Mouse (Mus musculus) liver, adult 2 months (tissue): ENCODE measurements around the gene Zfp78. TPM values are rescaled to one million over a fixed set of nuclear protein-coding genes. Genes with fewer than 3 reads are reported as not detected.
A peak's percentile ranks its signal among the peaks of the same experiment; 100 is the strongest.

Experiments used
- DNase-seq: peaks from one replicate; pipeline ENCODE4 v3.0.0-alpha.2; 2011; ENCODE audit warnings: low read depth, low spot score; ENCODE audit errors: extremely low read depth
- H3K27ac ChIP-seq: fragments of 200-500 bp; replicated peaks from 2 replicates; pipeline ENCODE4 v1.5.1; 2012; ENCODE audit warnings: low read depth, mild to moderate bottlenecking, control low read depth, inconsistent platforms, low read length; ENCODE audit not compliant: insufficient read depth
- H3K27me3 ChIP-seq: fragments of 200-500 bp; 2 replicates; pipeline ENCODE4 v1.6.1; 2012; ENCODE audit warnings: mild to moderate bottlenecking, moderate library complexity, low read length, inconsistent platforms; ENCODE audit not compliant: control insufficient read depth, insufficient read depth
- H3K36me3 ChIP-seq: fragments of 200-500 bp; 2 replicates; pipeline ENCODE4 v1.6.1; 2012; ENCODE audit warnings: low read length, inconsistent platforms; ENCODE audit not compliant: control insufficient read depth, insufficient read depth
- H3K4me1 ChIP-seq: fragments of 200-500 bp; 2 replicates; pipeline ENCODE4 v1.6.1; 2011; ENCODE audit warnings: low read length; ENCODE audit not compliant: control insufficient read depth, insufficient read depth
- H3K4me3 ChIP-seq: fragments of 200-500 bp; 2 replicates; pipeline ENCODE4 v1.5.1; 2011; ENCODE audit warnings: low read depth, mild to moderate bottlenecking, control low read depth, low read length, moderate library complexity; ENCODE audit not compliant: insufficient read depth
- H3K79me2 ChIP-seq: fragments of 200-500 bp; 2 replicates; pipeline ENCODE4 v1.6.1; 2012; ENCODE audit warnings: inconsistent platforms, mild to moderate bottlenecking, low read length, moderate library complexity; ENCODE audit not compliant: control insufficient read depth, insufficient read depth
- H3K9ac ChIP-seq: fragments of 200-500 bp; 2 replicates; pipeline ENCODE4 v1.6.1; 2012; ENCODE audit warnings: low read depth, mild to moderate bottlenecking, control low read depth, inconsistent platforms, low read length
- CTCF ChIP-seq: fragments of 200-500 bp; IDR thresholded peaks from 2 replicates; pipeline ENCODE4 v1.5.1; 2011; ENCODE audit warnings: low read depth, low read length, control low read depth
- POLR2A ChIP-seq: fragments of 200-500 bp; IDR thresholded peaks from 2 replicates; pipeline ENCODE4 v1.6.1; 2011; ENCODE audit warnings: low read length, control low read depth; ENCODE audit not compliant: insufficient read depth; ENCODE audit errors: extremely low read depth
- WGBS: fragments of 180-500 bp; shearing (Covaris S2); methylation state at CpG from one replicate; pipeline ENCODE4 v1.1.7; 2018; 5-methylcytosine and 5-hydroxymethylcytosine counted together
- polyA plus RNA-seq: library from polyadenylated mRNA; depleted of rRNA; stranded (reverse); fragments of >200 nt; gene quantifications from 2 replicates; pipeline ENCODE4 v1.2.3, GENCODE M21; 2012; rRNA removed
- total RNA-seq: library from RNA; depleted of rRNA; stranded (reverse); fragments of >200 nt; gene quantifications from 2 replicates; pipeline ENCODE4 v1.2.3, GENCODE M21; 2014; rRNA removed

Gene Zfp78
- total and polyA plus RNA-seq, 2 experiments = 0.21 to 1.3 TPM

- TF ChIP-seq POLR2A (no peak), CTCF (peak; percentile 21; the same call in 1 of the 2 replicates)
- no peak for DNase-seq
- H3K4me1 ChIP-seq = no peaks in the 10 kb centered on the region
- H3K4me3 ChIP-seq = no peak overlapping the region
- 92% methylated on average over 3 of the region's 3 CpGs for WGBS
- no peak overlapping the region for H3K9ac ChIP-seq
- no peaks in the 10 kb centered on the region for H3K79me2 ChIP-seq
- no peaks in the 10 kb centered on the region for H3K36me3 ChIP-seq
- no peak overlapping the region for H3K27ac ChIP-seq
- H3K27me3 ChIP-seq = peaks cover 2% of the 10 kb centered on the region; the same call in 1 of the 2 replicates
These were observed 66.3 kb downstream of the Zfp78 start for GRCm38 (mm10) chr7:6429381-6429780.

GRCm38 (mm10) chr7:6430342-6430741 lies 67.3 kb downstream of the Zfp78 start:
- H3K36me3 ChIP-seq = no peaks in the 10 kb centered on the region
- no peak for TF ChIP-seq POLR2A
- TF ChIP-seq CTCF = peak; percentile 86
- no peak overlapping the region for H3K27ac ChIP-seq
- 29% methylated on average over 2 of the region's 2 CpGs for WGBS
- H3K79me2 ChIP-seq = no peaks in the 10 kb centered on the region
- H3K9ac ChIP-seq = no peak overlapping the region
- H3K27me3 ChIP-seq = peaks cover 2% of the 10 kb centered on the region; the same call in 1 of the 2 replicates
- H3K4me1 ChIP-seq = no peaks in the 10 kb centered on the region
- no peak overlapping the region for H3K4me3 ChIP-seq
- peak; percentile 19 for DNase-seq

Other genes starting within 250 kb of the Zfp78 start
- 33.7 and 36.8 TPM in 2 replicates for gene Zfp787, start 207.3 kb upstream of the Zfp78 start, total RNA-seq
- 46.0 and 51.7 TPM in 2 replicates for gene Zfp787, start 207.3 kb upstream of the Zfp78 start, polyA plus RNA-seq
- 11.0 and 17.5 TPM in 2 replicates for gene Zfp444, start 191.1 kb upstream of the Zfp78 start, total RNA-seq
- 23.9 and 29.7 TPM in 2 replicates for gene Zfp444, start 191.1 kb upstream of the Zfp78 start, polyA plus RNA-seq
- not detected in 2 replicates for gene Galp, start 166.2 kb upstream of the Zfp78 start, total RNA-seq
- not detected in 2 replicates for gene Galp, start 166.2 kb upstream of the Zfp78 start, polyA plus RNA-seq
- gene Zscan5b, start 141.0 kb upstream of the Zfp78 start, total RNA-seq = not detected in 2 replicates
- not detected in 2 replicates for gene Zscan5b, start 141.0 kb upstream of the Zfp78 start, polyA plus RNA-seq
- not detected in 2 replicates for gene Epp13, start 110.6 kb upstream of the Zfp78 start, total RNA-seq
- gene Epp13, start 110.6 kb upstream of the Zfp78 start, polyA plus RNA-seq = not detected in 2 replicates
- 1.5 and 1.6 TPM in 2 replicates for gene Zfp667, start 76.7 kb upstream of the Zfp78 start, total RNA-seq
- 0.21 and 0.43 TPM in 2 replicates for gene Zfp667, start 76.7 kb upstream of the Zfp78 start, polyA plus RNA-seq
- gene Zfp583, start 32.0 kb upstream of the Zfp78 start, total RNA-seq = 0.27 and 0.28 TPM in 2 replicates
- 0.05 TPM in 1 of 2 replicates, not detected in the other for gene Zfp583, start 32.0 kb upstream of the Zfp78 start, polyA plus RNA-seq
- under 0.01 and 0.07 TPM in 2 replicates for gene Gm3854, start 19.5 kb upstream of the Zfp78 start, total RNA-seq
- not detected in 2 replicates for gene Gm3854, start 19.5 kb upstream of the Zfp78 start, polyA plus RNA-seq
- 1.2 and 1.9 TPM in 2 replicates for gene Zfp28, start 20.0 kb downstream of the Zfp78 start, total RNA-seq
- 0.21 and 0.51 TPM in 2 replicates for gene Zfp28, start 20.0 kb downstream of the Zfp78 start, polyA plus RNA-seq
- gene Smim17, start 35.4 kb downstream of the Zfp78 start, total RNA-seq = not detected in 2 replicates
- gene Smim17, start 35.4 kb downstream of the Zfp78 start, polyA plus RNA-seq = not detected in 2 replicates
- gene Gm20715, start 47.0 kb downstream of the Zfp78 start, total RNA-seq = not detected in 2 replicates
- gene Gm20715, start 47.0 kb downstream of the Zfp78 start, polyA plus RNA-seq = not detected in 2 replicates
- not detected in 2 replicates for gene Olfr1344, start 75.4 kb downstream of the Zfp78 start, total RNA-seq
- not detected in 2 replicates for gene Olfr1344, start 75.4 kb downstream of the Zfp78 start, polyA plus RNA-seq
- gene Olfr1336, start 92.9 kb downstream of the Zfp78 start, total RNA-seq = not detected in 2 replicates
- not detected in 2 replicates for gene Olfr1336, start 92.9 kb downstream of the Zfp78 start, polyA plus RNA-seq
- gene Olfr1346, start 103.8 kb downstream of the Zfp78 start, total RNA-seq = not detected in 2 replicates
- gene Olfr1346, start 103.8 kb downstream of the Zfp78 start, polyA plus RNA-seq = not detected in 2 replicates
- not detected in 2 replicates for gene Olfr5, start 123.7 kb downstream of the Zfp78 start, total RNA-seq
- gene Olfr5, start 123.7 kb downstream of the Zfp78 start, polyA plus RNA-seq = not detected in 2 replicates
- gene Olfr1347, start 136.5 kb downstream of the Zfp78 start, total RNA-seq = not detected in 2 replicates
- gene Olfr1347, start 136.5 kb downstream of the Zfp78 start, polyA plus RNA-seq = not detected in 2 replicates
- not detected in 2 replicates for gene Olfr1348, start 145.5 kb downstream of the Zfp78 start, total RNA-seq
- not detected in 2 replicates for gene Olfr1348, start 145.5 kb downstream of the Zfp78 start, polyA plus RNA-seq
- gene Olfr1349, start 159.7 kb downstream of the Zfp78 start, total RNA-seq = not detected in 2 replicates
- gene Olfr1349, start 159.7 kb downstream of the Zfp78 start, polyA plus RNA-seq = not detected in 2 replicates
- not detected in 2 replicates for gene Olfr1350, start 201.6 kb downstream of the Zfp78 start, total RNA-seq
- not detected in 2 replicates for gene Olfr1350, start 201.6 kb downstream of the Zfp78 start, polyA plus RNA-seq